Comparison of ENCODE assay signal across 8 mouse cellular contexts in genomic region chr13:65351768-65352167, GRCm38 (mm10).
A peak's percentile ranks its signal among the peaks of the same experiment; 100 is the strongest.
DNase-seq lines count a peak whose midpoint lies in the region; ATAC-seq and TF ChIP-seq lines count a peak whose summit lies in the region.
"Not testable (repeated sequence)": the region's sequence is repeated elsewhere in the genome, so short reads cannot be mapped to it uniquely, and the experiment has no call there.

No protein-coding gene starts in this region.

- H3K9me3 ChIP-seq in embryonic facial prominence, embryonic 10.5 days, result peaks cover 13% of the 10 kb centered on the region; the same call in 1 of the 2 replicates
- H3K9me3 ChIP-seq in heart, embryonic 13.5 days; hindbrain, embryonic 16.5 days (ENCODE audit: control insufficient read depth, low read length); kidney, postnatal 0 days (replicated peaks; ENCODE audit: low read length); liver, embryonic 12.5 days (replicated peaks); neural tube, embryonic 11.5 days (ENCODE audit: control insufficient read depth, low read length): not testable (repeated sequence)

- H3K27ac ChIP-seq in embryonic facial prominence, embryonic 10.5 days (replicated peaks); heart, embryonic 13.5 days (replicated peaks); hindbrain, embryonic 16.5 days (ENCODE audit: low read depth, low read length); kidney, postnatal 0 days; liver, embryonic 12.5 days; neural tube, embryonic 11.5 days (ENCODE audit: low read depth, low read length); testis, adult 2 months (ENCODE audit: control insufficient read depth, insufficient read depth, low read depth, low read length): not testable (repeated sequence)

- H3K4me1 ChIP-seq in embryonic facial prominence, embryonic 10.5 days; heart, embryonic 13.5 days; hindbrain, embryonic 16.5 days (ENCODE audit: control insufficient read depth, insufficient read depth, low read depth, low read length); kidney, postnatal 0 days (replicated peaks; ENCODE audit: insufficient read depth, low read length); liver, embryonic 12.5 days; neural tube, embryonic 11.5 days (ENCODE audit: control insufficient read depth, insufficient read depth, low read length); testis, adult 2 months (ENCODE audit: control insufficient read depth, insufficient read depth, low read length): not testable (repeated sequence)

- H3K36me3 ChIP-seq in embryonic facial prominence, embryonic 10.5 days (replicated peaks); heart, embryonic 13.5 days; hindbrain, embryonic 16.5 days (ENCODE audit: control insufficient read depth, insufficient read depth, low read length); kidney, postnatal 0 days (ENCODE audit: insufficient read depth, low read length); liver, embryonic 12.5 days; neural tube, embryonic 11.5 days (ENCODE audit: control insufficient read depth, insufficient read depth, low read length); testis, adult 2 months (ENCODE audit: control insufficient read depth, insufficient read depth, low read length): not testable (repeated sequence)

- DNase-seq in R1 (ENCODE audit: low read depth, low spot score), result peak; percentile 85
- DNase-seq in embryonic facial prominence, embryonic 10.5 days (ENCODE audit: low spot score); kidney, postnatal 0 days (ENCODE audit: low spot score); neural tube, embryonic 11.5 days (ENCODE audit: low spot score): not testable (repeated sequence)

- H3K9ac ChIP-seq in heart, embryonic 13.5 days; hindbrain, embryonic 16.5 days (ENCODE audit: low read depth, low read length); kidney, postnatal 0 days (ENCODE audit: low read depth, low read length); liver, embryonic 12.5 days; neural tube, embryonic 11.5 days (ENCODE audit: low read length): not testable (repeated sequence)

- 10% methylated on average over 33 of the region's 33 CpGs for WGBS in embryonic facial prominence, embryonic 10.5 days
- 6% methylated on average over 32 of the region's 33 CpGs for WGBS in heart, embryonic 13.5 days
- 5% methylated on average over 30 of the region's 33 CpGs for WGBS in hindbrain, embryonic 16.5 days
- WGBS in kidney, postnatal 0 days, result 5% methylated on average over 28 of the region's 33 CpGs
- 5% methylated on average over 28 of the region's 33 CpGs for WGBS in liver, embryonic 12.5 days (ENCODE audit: insufficient replicate concordance)
- 15% methylated on average over 16 of the region's 33 CpGs for WGBS in neural tube, embryonic 11.5 days

- not testable (repeated sequence) for TF ChIP-seq CTCF in kidney, postnatal 0 days (IDR thresholded peaks at IDR 0.05; ENCODE audit: low read depth); testis, adult 2 months (IDR thresholded peaks at IDR 0.05; ENCODE audit: control insufficient read depth, insufficient read depth, insufficient replicate concordance, low read depth, low read length)

- ATAC-seq in heart, embryonic 13.5 days (ENCODE audit: extremely low read depth, insufficient number of reproducible peaks, low FRiP score, low TSS enrichment); hindbrain, embryonic 16.5 days; kidney, postnatal 0 days (replicated peaks; ENCODE audit: low FRiP score, low read depth); liver, embryonic 12.5 days; neural tube, embryonic 11.5 days (ENCODE audit: insufficient read depth, low FRiP score, low TSS enrichment): not testable (repeated sequence)

- TF ChIP-seq POLR2A in testis, adult 2 months (IDR thresholded peaks at IDR 0.05; ENCODE audit: control insufficient read depth, low read depth, low read length), result not testable (repeated sequence)

- H3K27me3 ChIP-seq in embryonic facial prominence, embryonic 10.5 days (replicated peaks; ENCODE audit: low read depth, poor library complexity, severe bottlenecking); heart, embryonic 13.5 days (replicated peaks); hindbrain, embryonic 16.5 days (replicated peaks; ENCODE audit: control insufficient read depth, insufficient read depth, low read length); kidney, postnatal 0 days (ENCODE audit: insufficient read depth, low read length); liver, embryonic 12.5 days (replicated peaks); neural tube, embryonic 11.5 days (ENCODE audit: control insufficient read depth, insufficient read depth, low read length); testis, adult 2 months (ENCODE audit: control insufficient read depth, insufficient read depth, low read length): not testable (repeated sequence)

- peak overlapping the region; percentile 59 for H3K4me2 ChIP-seq in heart, embryonic 13.5 days
- H3K4me2 ChIP-seq in hindbrain, embryonic 16.5 days (ENCODE audit: low read length), result peak overlapping the region; percentile 33
- H3K4me2 ChIP-seq in kidney, postnatal 0 days (ENCODE audit: low read length), result peak overlapping the region; percentile 40
- H3K4me2 ChIP-seq in liver, embryonic 12.5 days, result peak overlapping the region; percentile 47
- peak overlapping the region; percentile 20; the same call in 1 of the 2 replicates for H3K4me2 ChIP-seq in neural tube, embryonic 11.5 days (ENCODE audit: low read depth)

- H3K4me3 ChIP-seq in embryonic facial prominence, embryonic 10.5 days, result peak overlapping the region; percentile 33; the same call in 1 of the 2 replicates
- peak overlapping the region; percentile 32 for H3K4me3 ChIP-seq in heart, embryonic 13.5 days
- peak overlapping the region; percentile 21 for H3K4me3 ChIP-seq in hindbrain, embryonic 16.5 days (ENCODE audit: low read length)
- H3K4me3 ChIP-seq in kidney, postnatal 0 days (replicated peaks; ENCODE audit: low read depth, low read length), result peak overlapping the region; percentile 7; the same call in 1 of the 2 replicates
- H3K4me3 ChIP-seq in liver, embryonic 12.5 days, result 0 out of 2 replicates have a peak overlapping the region, but pooled peaks have one; percentile 5
- H3K4me3 ChIP-seq in neural tube, embryonic 11.5 days (ENCODE audit: low read depth, low read length), result not testable (repeated sequence)
- peak overlapping the region; percentile 71 for H3K4me3 ChIP-seq in testis, adult 2 months (ENCODE audit: control insufficient read depth, low read depth, low read length)
